Mouse (Mus musculus): ENCODE measurements around the gene Eif1ad.
"Not testable (repeated sequence)": the region's sequence is repeated elsewhere in the genome, so short reads cannot be mapped to it uniquely, and the experiment has no call there.

The Eif1ad gene

GRCm38 (mm10) chr19:5377446-5377845 is 10.9 kb downstream of the Eif1ad start:
- DNase-seq (ENCODE audit: low spot score), result no peak

- no peak for DNase-seq (ENCODE audit: low spot score)
Observed at GRCm38 (mm10) chr19:5383326-5383725, 16.8 kb downstream of the Eif1ad start.

- no peak for DNase-seq (ENCODE audit: low spot score)
Observed at GRCm38 (mm10) chr19:5384715-5385114, 18.2 kb downstream of the Eif1ad start.

GRCm38 (mm10) chr19:5388011-5388441 is 21.5 kb downstream of the Eif1ad start:
- DNase-seq (ENCODE audit: low spot score), result no peak

- DNase-seq (ENCODE audit: low spot score), result peak; percentile 96
Observed at GRCm38 (mm10) chr19:5388588-5389242, 22.2 kb downstream of the Eif1ad start, which contains the start of gene Sart1. TSS of gene Sart1 (minus strand) at chr19:5388703.

- peak; percentile 88 for DNase-seq (ENCODE audit: low spot score)
Observed at GRCm38 (mm10) chr19:5389647-5390046, 23.1 kb downstream of the Eif1ad start.

- no peak for DNase-seq (ENCODE audit: low spot score)
Observed at GRCm38 (mm10) chr19:5390416-5390815, 23.9 kb downstream of the Eif1ad start.

GRCm38 (mm10) chr19:5392892-5393291 is 26.4 kb downstream of the Eif1ad start:
- DNase-seq (ENCODE audit: low spot score), result no peak

- no peak for DNase-seq (ENCODE audit: low spot score)
Observed at GRCm38 (mm10) chr19:5394168-5394567, 27.6 kb downstream of the Eif1ad start.

- no peak for DNase-seq (ENCODE audit: low spot score)
Observed at GRCm38 (mm10) chr19:5395371-5395770, 28.8 kb downstream of the Eif1ad start.

GRCm38 (mm10) chr19:5401073-5401472 is 34.5 kb downstream of the Eif1ad start:
- DNase-seq (ENCODE audit: low spot score), result not testable (repeated sequence)

GRCm38 (mm10) chr19:5402293-5402692 is 35.8 kb downstream of the Eif1ad start, which contains the start of gene Tsga10ip:
TSS of gene Tsga10ip (minus strand) at chr19:5402526.
- no peak for DNase-seq (ENCODE audit: low spot score)

GRCm38 (mm10) chr19:5405924-5406323 is 39.4 kb downstream of the Eif1ad start:
- peak; percentile 62 for DNase-seq (ENCODE audit: low spot score)

GRCm38 (mm10) chr19:5406531-5407126 is 40.1 kb downstream of the Eif1ad start:
- DNase-seq (ENCODE audit: low spot score), result peak; percentile 76

- peak; percentile 73 for DNase-seq (ENCODE audit: low spot score)
Observed at GRCm38 (mm10) chr19:5407133-5407532, 40.6 kb downstream of the Eif1ad start.

- no peak for DNase-seq (ENCODE audit: low spot score)
Observed at GRCm38 (mm10) chr19:5408057-5409001, 41.8 kb downstream of the Eif1ad start.

GRCm38 (mm10) chr19:5409068-5409467 is 42.5 kb downstream of the Eif1ad start:
- no peak for DNase-seq (ENCODE audit: low spot score)

- DNase-seq (ENCODE audit: low spot score), result no peak
Observed at GRCm38 (mm10) chr19:5410641-5411040, 44.1 kb downstream of the Eif1ad start.

GRCm38 (mm10) chr19:5411961-5412360 is 45.4 kb downstream of the Eif1ad start:
- DNase-seq (ENCODE audit: low spot score), result no peak

GRCm38 (mm10) chr19:5413840-5414239 is 47.3 kb downstream of the Eif1ad start:
- no peak for DNase-seq (ENCODE audit: low spot score)

GRCm38 (mm10) chr19:5414534-5414957 is 48.0 kb downstream of the Eif1ad start:
- DNase-seq (ENCODE audit: low spot score), result no peak

- DNase-seq (ENCODE audit: low spot score), result no peak
Observed at GRCm38 (mm10) chr19:5418750-5419466, 52.4 kb downstream of the Eif1ad start.

All from T-cell, adult 2 months (primary cell).